Mouse (Mus musculus) spleen, postnatal 4 days (tissue): ENCODE results near the gene Btbd19.

ENCODE experiments used
- DNase-seq, 2 experiments: peaks; one replicate each; pipeline ENCODE4 v3.0.0; 2022; ENCODE audit warnings: low spot score in 2 of 2

Gene Btbd19

DNA sequence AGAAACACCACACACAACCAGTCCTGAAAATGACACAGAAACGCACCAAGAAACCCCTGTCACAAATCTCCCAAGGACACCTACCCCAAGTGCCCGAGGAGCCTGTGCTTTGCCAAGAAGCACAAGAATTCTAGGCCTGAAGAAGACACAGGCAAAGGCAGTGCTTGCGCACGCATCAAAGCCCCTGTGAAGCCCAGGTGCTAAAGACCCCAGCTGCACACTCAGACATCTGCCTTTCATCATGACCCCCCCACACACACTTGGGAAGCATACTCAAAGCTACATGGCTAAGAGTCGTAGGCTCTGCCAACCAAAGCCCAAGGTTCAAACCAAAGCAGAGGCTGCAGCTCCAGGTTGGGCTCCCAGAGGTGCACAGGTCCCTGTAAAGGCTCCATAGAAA is 9.9 kb downstream of the Btbd19 start:
- DNase-seq = no peak

DNA sequence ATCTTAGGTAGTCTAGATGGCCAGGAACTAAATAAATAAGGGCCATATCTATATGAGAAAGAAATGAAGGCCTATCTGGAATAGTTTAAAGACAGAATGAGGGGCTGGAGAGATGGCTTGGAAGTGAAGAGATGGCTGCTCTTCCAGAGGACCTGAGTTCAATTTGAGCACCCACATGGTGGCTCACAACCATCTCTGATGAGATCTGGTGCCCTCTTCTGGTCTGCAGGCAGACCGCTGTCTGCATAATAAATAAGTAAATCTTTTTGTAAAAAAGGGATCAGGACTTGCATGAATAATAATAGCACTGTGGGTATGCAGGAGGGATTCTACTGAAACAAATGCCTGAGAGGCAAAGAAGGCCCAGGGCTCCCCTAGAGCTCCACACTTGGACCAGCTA is 12.3 kb downstream of the Btbd19 start:
- DNase-seq = no peak

DNA sequence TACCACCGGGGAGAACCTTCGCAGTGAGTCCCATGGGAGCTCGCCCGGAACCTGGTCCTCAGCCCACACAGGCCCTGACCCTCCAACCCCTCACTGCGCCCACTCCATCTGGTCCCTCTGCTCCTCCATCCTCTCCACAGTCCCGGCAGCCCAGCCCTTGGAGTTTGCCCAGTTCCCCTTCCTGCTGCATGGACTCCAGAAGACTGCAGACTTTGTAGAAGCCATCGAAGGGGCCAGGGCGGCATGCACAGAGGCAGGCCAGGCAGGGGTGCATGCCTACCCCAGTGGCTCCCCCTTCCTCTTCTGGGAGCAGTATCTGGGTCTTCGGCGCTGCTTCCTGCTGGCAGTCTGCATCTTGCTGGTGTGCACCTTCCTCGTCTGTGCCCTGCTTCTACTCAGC is 14.5 kb downstream of the Btbd19 start:
- peak in 1 of 2 experiments; percentile 55 for DNase-seq

DNA sequence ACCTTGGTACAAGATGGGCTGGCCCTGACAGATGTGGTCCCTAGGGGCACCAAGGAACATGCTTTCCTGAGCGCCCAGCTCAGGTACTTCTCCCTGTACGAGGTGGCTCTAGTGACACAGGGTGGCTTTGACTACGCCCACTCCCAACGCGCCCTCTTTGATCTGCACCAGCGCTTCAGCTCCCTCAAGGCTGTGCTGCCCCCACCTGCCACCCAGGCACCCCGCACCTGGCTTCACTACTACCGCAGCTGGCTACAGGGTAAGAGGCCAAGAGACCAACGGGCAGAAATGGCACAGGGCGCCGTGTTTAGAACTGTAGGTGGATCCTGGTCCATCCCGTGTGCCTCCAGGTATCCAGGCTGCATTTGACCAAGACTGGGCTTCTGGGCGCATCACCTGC is 15.3 kb downstream of the Btbd19 start:
- peak in 1 of 2 experiments; percentile 63 for DNase-seq

DNA sequence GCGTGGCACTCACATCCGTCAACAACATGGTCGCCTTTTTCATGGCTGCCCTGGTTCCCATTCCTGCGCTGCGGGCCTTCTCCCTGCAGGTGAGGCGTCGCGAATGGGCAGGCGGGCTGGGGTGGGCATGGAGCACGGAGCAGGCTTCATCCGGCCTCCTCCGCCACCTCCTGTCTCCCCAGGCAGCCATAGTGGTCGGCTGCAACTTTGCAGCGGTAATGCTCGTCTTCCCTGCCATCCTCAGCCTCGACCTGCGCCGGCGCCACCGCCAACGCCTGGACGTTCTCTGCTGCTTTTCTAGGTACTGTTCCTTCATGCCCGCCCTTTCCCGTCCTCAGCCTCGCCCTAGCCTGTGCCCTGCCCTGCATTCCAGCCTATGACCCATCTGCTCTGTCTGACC is 16.2 kb downstream of the Btbd19 start:
- DNase-seq = peak in 1 of 2 experiments; percentile 62

DNA sequence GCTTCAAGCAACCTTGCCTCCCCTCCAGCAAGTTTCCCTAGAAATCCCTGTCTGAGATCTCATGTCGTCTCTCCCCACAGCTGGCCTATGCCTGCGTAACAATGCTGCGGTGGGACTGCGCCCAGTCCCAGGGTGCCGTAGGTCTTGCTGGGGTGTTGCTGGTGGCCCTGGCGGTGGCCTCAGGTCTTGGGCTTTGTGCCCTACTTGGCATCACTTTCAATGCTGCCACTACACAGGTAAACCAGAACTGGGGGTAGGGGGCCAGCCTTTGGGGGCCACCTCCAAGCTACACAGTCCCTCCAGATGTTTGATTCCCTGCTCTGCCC is 17.0 kb downstream of the Btbd19 start:
- DNase-seq = peak in 1 of 2 experiments; percentile 58

DNA sequence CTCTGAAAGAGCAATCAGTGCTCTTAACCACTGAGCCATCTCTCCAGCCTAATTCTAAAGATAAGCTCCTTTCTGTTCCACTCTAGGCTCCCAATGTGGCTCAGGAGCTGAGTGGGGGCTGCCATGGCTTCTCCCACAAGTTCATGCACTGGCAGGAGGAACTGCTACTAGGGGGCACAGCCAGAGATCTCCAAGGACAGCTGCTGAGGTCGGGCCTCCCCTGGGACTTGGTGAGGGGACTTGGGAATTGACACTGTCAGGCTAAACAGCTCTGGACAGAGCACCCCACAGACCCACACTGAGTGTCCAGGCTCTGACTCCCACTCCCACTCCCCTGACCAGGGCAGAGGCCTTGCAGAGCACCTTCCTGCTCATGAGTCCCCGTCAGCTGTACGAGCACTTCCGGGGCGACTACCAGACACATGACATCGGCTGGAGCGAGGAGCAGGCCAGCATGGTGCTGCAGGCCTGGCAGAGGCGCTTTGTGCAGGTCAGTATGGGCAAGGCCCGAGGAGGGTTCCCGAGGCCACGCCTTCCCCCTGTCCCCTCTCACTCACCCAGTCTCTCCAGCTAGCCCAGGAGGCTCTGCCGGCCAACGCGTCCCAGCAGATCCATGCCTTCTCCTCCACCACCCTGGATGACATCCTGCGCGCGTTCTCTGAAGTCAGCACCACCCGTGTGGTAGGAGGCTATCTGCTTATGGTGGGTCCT is 17.6 kb downstream of the Btbd19 start:
- peak in 1 of 2 experiments; percentile 57 for DNase-seq

DNA sequence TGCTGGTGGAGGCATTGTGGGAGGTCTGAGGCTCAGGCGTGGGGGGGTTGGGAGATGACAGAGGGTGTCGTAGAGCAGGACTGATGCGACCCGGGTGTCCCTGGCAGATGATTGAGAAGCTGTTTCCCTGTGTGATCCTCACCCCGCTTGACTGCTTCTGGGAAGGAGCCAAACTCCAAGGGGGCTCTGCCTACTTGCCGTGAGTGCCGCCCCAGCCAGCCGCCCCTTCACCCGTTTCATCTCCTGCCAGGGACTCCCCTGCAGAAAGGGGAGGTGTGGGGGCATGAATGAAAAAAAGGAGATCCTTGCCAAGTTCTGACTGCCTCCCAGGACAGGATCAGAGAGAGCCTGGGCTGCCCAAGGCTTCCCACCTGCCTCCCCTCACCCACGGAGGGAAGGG is 20.4 kb downstream of the Btbd19 start:
- peak in 1 of 2 experiments; percentile 58 for DNase-seq

DNA sequence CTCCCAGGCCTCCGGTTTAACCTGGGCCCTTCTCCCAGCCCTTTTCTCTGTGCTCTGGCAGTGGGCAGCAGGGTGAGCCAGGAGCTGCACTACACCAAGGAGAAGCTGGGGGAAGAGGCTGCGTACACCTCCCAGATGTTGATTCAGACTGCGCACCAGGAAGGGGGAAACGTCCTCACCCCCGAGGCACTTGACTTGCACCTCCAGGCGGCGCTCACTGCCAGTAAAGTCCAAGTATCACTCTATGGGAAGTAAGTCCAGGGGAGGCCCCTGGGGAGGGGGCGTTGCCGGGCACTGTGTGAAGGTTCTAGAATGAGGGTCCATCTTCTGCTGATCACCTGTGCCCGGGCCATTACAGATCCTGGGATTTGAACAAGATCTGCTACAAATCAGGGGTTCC is 20.9 kb downstream of the Btbd19 start:
- peak in 1 of 2 experiments; percentile 61 for DNase-seq

DNA sequence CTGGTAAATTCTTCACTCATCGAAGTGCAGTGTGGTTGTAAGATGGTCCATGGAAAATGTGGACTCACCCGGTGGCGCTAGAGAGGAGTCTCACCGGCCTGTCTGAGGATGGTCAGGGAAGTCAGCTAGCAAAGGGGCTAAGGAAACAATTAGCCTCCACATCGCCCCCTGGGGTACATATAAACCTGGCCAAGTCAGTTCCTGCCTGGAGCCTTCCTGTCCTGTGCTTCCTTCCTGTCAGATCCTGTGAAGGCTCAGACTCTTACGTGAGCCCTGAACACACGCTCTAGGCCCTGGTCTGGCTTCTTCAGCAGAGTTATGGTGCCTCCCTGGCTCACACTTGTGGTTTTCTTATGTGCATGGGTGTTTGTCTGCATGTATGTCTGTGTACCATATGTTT is 24.3 kb downstream of the Btbd19 start:
- peak in 1 of 2 experiments; percentile 61 for DNase-seq

DNA sequence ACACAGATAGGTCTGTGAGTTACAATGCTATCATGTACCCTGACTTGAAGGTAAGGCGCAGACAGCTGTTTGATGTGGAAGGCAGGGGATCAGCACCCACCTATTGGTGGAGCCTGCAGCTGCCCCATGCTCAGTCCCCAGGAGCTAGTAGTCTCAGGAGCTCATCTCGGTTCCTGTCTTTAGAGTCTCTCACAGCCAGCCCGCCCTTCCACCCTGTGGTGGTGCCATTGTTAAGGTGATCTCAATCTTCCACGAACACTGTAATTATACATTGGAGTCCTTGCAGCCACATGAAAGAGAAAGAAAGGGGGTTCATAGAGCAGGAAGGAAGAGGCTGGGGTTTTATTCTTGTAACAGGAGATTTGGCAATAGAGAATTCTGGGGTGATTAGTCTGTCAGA is 25.5 kb downstream of the Btbd19 start:
- no peak for DNase-seq

DNA sequence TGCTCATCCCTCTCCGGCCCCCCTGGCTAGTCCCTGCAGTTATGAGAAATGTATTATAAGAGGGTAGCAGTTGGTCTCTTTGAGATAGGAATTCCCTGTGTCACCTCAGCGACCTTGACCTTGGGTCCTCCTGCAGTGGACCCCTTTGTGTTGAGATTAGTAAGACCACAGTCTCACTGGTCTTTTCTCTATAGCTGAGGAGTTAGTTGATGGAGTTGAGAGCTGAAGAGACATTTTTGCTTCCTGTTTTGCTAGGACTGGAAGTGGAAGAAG is 26.8 kb downstream of the Btbd19 start:
- no peak for DNase-seq

DNA sequence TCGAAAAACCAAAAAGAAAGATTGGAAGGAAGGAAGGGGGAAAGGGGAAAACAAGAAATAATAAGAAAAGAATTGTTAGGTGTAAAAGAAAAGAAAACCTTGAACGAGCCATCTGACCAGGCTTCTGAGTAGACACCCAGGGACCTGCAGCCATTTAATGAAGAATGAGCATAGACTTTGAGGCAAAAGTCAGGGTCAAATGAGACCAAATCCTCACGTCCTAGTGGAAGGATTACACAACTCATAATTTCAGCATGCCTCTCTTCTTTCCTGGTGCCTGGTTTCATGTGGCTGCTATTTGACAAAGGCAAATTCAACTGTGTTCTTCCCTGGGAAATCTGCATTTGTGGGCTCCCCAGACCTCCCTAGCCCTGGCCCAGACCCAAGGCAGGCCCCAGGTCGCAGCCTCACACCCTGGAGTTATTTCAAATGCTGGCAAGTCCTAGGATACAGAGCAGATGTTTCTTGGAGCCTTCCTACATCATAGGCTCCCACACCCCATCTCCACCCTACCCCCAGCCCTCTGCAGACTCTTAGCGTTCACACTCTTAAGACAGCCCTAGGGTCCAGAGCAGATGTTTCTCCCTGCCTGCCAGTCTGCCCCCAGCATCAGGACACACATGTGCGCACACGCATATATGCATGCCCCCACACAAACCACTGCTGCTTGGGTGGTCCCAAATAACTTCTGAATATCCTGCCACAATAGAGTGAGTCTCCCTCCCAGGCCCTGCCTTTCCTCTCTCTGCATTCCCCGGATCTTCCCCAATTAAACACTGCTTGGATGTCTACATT is 27.4 kb downstream of the Btbd19 start:
- DNase-seq = no peak

DNA sequence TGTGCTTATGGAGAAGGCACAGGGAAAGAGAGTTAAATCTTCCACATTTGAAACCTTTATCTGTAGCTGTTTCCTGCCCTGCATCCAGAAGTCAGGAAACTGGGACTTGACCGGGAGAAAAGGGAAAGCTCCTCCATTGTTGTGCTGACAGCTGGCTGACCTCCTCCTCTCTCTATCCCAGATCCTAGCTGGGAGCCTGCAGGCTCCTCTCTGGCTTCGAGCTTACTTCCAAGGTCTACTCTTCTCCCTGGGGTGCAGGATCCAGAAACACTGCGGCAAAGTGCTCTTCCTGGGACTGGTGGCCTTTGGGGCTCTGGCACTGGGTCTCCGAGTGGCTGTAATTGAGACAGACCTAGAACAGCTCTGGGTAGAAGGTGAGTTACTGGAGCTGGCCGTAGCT is 28.9 kb downstream of the Btbd19 start:
- DNase-seq = no peak

DNA sequence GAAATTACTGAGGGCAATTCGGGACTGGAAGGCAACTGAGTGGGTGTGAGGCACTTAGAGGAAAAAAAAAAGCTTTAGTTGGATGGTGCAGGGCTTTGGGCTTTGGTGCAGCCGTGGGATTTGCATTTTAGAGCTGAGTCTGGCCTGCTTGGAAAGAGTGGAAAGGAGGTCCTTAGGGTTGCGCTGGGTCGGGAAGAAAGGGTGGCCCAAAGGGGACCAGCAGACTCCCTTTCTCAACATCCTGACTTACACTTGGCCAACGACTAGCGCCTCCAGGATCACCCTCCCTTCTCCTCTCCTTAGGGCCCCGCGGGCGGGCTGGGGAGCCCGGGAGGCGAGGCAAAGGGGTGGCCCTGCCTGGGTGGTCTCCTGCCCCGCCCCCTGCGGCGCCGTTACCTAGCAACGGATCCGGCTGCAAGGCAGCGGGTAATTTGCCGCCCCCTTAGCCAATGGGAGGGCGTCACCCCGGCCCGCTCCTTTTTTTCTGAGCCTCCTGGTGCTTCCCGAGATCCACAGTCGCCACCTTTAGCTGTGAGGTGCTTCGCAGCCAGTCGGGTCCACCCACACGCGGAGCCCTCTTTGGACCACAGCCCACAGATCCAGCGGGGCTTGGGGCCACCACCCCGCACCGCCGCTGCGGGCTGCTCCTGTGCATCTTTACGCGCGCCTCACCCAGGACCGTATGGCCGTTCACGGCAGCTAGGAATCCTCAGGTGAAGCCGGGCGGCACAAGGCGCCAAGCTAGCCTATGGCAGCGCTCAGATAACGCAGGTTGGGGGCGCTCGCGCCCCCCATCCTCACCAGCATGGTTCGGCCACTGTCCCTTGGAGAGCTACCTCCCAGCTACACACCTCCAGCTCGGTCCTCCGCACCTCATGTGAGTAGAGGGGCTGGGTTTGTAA is 29.7 kb downstream of the Btbd19 start, which contains the start of gene Ptch2:
TSS of gene Ptch2 (plus strand) at position 525 of the 902 bp plus-strand sequence.
- DNase-seq = peak; percentile 37 to 67

DNA sequence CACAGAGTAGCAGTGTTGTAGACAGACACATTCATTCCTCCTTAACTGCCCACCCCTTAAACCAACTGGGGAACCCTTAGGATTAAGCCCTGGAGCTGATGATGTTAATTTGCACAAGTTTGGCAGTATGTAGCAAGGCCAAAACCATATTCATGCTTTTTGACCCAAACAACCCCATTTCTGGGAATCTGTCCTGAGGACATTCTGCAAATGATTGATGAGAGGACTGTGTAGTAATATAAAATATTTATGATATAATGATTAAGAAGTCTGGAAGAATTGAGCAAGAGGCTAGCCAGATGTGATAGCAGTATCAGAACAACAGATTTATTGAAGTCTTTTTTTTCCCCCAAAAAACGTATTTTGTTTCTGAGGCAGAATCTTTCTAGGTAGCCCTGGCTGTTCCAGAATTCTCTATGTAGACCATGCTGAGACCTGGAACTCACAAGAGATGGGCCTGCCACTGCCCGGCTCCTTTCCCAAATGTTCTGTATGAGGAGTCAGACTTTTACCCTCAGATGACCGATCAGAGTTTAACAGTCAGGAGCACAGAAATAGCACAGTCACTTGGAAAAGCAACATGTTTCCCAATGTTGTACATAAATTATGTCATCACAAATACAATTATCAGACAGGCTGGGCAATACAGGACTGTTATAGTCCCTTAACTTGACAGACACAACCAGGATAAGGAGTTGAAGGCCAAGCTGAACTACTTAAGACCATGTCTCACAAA is 30.7 kb downstream of the Btbd19 start:
- no peak for DNase-seq

DNA sequence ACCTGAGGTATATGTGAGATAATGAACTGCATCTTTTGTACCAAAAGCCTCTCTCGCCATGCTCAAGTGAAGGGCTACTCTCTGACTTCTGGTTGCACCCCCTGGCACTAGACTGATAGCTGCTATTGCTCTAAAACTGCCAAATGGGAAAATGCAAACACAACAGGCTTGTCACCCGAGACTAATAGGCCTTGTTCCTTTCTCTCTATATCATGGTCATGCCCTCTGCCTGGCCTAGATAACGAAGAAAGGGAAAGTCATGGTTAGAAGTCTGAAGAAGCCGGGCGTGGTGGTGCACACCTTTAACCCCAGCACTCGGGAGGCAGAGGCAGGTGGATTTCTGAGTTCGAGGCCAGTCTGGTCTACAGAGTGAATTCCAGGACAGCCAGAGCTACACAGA is 34.9 kb downstream of the Btbd19 start:
- no peak for DNase-seq

DNA sequence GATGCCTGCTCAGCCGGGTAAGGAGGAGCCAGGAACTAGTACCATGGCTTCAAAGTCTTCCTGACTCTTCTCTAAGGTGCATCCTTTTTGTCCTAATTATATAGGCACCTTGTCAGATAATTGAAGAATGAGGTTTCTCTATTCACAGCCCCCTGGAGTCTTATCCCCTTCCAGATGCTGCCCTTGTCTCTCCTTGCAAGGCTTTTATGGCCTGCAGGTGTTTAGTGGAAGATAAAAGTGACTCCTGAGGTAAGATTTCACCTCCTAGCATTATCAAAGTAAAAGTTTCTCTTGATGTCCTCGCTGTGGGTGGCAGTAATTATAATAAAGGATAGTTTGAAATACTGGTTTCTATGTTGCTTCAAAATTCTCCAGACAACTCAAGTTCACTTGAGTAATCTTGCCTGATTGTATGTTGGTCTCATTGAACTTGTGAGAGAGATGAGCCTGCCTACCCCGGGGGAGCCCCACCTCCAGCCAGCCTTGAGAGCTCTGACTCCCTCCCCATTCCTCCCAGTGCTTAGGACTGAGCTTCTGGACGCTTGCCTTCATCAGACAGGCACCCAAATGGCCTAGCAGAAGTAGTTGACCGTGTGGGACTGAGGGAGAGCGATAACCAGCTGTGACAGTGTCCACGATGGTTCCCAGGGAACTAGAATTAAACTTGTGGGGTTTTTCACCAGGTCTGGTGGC is 37.4 kb downstream of the Btbd19 start:
- no peak for DNase-seq

DNA sequence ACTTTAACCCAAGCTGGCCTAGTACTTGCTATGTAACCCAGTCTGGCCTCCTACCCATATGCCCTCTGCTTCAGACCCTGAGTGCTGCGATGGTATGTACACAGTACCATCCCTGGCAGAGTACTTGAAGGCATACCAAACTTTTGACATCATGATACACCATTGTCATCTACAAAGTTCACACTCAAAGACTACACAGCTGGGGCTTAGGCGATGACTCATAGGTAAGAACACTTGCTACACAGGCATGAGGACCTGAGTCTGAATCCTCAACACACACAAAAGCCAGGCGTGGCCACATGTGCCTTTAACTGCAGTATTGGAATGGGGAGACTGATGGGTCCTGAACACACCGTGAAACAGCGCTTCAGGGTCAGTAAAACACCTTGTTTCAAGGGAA is 54.3 kb downstream of the Btbd19 start:
- DNase-seq = no peak

DNA sequence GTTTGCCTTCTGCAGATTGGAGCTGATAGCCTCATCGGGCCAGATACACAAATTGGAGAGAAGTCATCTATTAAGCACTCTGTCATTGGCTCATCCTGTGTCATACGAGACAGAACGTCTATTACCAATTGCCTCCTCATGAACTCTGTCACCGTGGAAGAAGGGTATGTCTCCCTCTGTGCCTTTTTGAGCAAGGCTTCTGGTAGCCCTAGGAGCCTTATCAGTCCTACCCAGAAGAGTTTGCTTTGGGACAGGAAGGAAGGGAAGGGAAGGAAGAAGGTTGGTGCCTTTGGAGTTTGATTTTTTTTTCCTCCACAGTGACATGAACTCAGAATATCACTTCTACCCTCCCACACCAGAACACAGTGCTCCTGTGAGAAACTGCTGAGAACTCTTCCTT is 54.9 kb downstream of the Btbd19 start:
- DNase-seq = no peak

DNA sequence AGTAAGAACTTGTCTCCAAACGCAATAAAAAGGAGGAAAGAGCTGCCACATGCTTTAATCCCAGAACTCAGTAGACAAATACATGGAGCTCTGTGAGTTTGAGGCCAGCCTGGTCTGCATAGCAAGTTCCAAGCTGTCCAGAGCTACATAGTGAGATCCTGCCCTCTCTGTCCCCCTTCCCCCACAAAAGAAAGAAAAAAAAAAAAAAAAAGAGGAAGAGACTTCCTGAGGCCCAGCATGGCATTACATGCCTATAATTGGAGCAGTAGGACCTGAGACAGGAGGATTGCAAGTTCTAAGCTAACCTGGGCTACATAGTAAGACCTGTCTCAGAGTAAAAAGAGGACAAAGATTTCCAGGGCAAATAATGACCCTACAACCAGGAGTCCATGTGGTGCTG is 55.9 kb downstream of the Btbd19 start:
- DNase-seq = no peak
